Comparison of ENCODE assay signal across 10 mouse cellular contexts in genomic region chr7:49910361-49910760, GRCm38 (mm10). TPM values are rescaled to one million over a fixed set of nuclear protein-coding genes. Genes with fewer than 3 reads are reported as not detected.
DNase-seq lines count a peak whose midpoint lies in the region; ATAC-seq lines count a peak whose summit lies in the region.
"Had no signal": no experiment of that assay in that cellular context is flagged by ENCODE, and none has a peak within 500 bp of the region (broad histone marks: within the 10 kb centered on the region; RNA-seq: fewer than 3 reads in every experiment).

No protein-coding gene starts in this region.

- H3K27ac ChIP-seq in forebrain, embryonic 10.5 days: no peak overlapping the region
- H3K27ac ChIP-seq in forebrain, embryonic 12.5 days: no peak overlapping the region
- H3K27ac ChIP-seq: embryonic facial prominence, embryonic 13.5 days had no signal

- no peak overlapping the region for H3K4me3 ChIP-seq in forebrain, embryonic 10.5 days
- H3K4me3 ChIP-seq in forebrain, embryonic 12.5 days (replicated peaks): no peak overlapping the region
- H3K4me3 ChIP-seq: embryonic facial prominence, embryonic 13.5 days had no signal

- intact Hi-C loops in left cerebral cortex, postnatal 10 days (cut with DNase I): loop anchor here (5.0 kb wide), 2 partner anchors 273 to 1717 kb away; partner anchors contain the start of gene Dbx1

- H3K9me3 ChIP-seq in forebrain, embryonic 10.5 days: no peaks in the 10 kb centered on the region
- no peaks in the 10 kb centered on the region for H3K9me3 ChIP-seq in forebrain, embryonic 12.5 days
- H3K9me3 ChIP-seq: embryonic facial prominence, embryonic 13.5 days had no signal

- H3K4me2 ChIP-seq in forebrain, embryonic 12.5 days: no peak overlapping the region
- H3K4me2 ChIP-seq: embryonic facial prominence, embryonic 13.5 days had no signal

- H3K4me1 ChIP-seq in forebrain, embryonic 10.5 days: peaks cover 26% of the 10 kb centered on the region
- H3K4me1 ChIP-seq in forebrain, embryonic 12.5 days: peaks cover 29% of the 10 kb centered on the region

- WGBS in forebrain, embryonic 10.5 days: under 1% methylated on average over 16 of the region's 16 CpGs
- under 1% methylated on average over 16 of the region's 16 CpGs for WGBS in forebrain, embryonic 12.5 days

- H3K9ac ChIP-seq in forebrain, embryonic 12.5 days: no peak overlapping the region
- H3K9ac ChIP-seq: embryonic facial prominence, embryonic 13.5 days had no signal

- no peaks in the 10 kb centered on the region for H3K36me3 ChIP-seq in forebrain, embryonic 10.5 days (replicated peaks)
- H3K36me3 ChIP-seq in forebrain, embryonic 12.5 days (replicated peaks): no peaks in the 10 kb centered on the region
- H3K36me3 ChIP-seq: embryonic facial prominence, embryonic 13.5 days had no signal

- H3K27me3 ChIP-seq in forebrain, embryonic 10.5 days (ENCODE audit: poor library complexity, severe bottlenecking): peaks cover 100% of the 10 kb centered on the region
- H3K27me3 ChIP-seq in forebrain, embryonic 12.5 days: peaks cover 98% of the 10 kb centered on the region

- peak; percentile 57 for DNase-seq in forebrain, embryonic 10.5 days (ENCODE audit: extremely low spot score, low spot score)
- DNase-seq in thymus, postnatal 0 days (ENCODE audit: low spot score): peak; percentile 14
- DNase-seq in thymus, postnatal 4 days: no peak
- peak; percentile 57 for DNase-seq in kidney, postnatal 10 days
- DNase-seq in yolk sac, embryonic 10.5 days (ENCODE audit: low spot score): peak; percentile 37
- no peak for DNase-seq in left cerebral cortex, postnatal 10 days (ENCODE audit: extremely low spot score in 1 of 2, low spot score in 2 of 2)
- DNase-seq in thymus, postnatal 25 days: no peak

- no peak for ATAC-seq in forebrain, embryonic 12.5 days (ENCODE audit: low FRiP score)

RNA-seq across cellular contexts. Expression of gene Slc6a5, which starts 0.4 kb away (rescaled TPM):
- polyA plus RNA-seq in forebrain, embryonic 10.5 days (2016; fragmentation: Nextera tagmentation; extraction: Ambion mirVana): not detected in 2 replicates
- not detected in 2 replicates for polyA plus RNA-seq in forebrain, embryonic 12.5 days (2016; fragmentation: Nextera tagmentation; extraction: Ambion mirVana)
- not detected in 2 replicates for polyA plus RNA-seq in thymus, postnatal 0 days (2015; fragmentation: Nextera tagmentation; extraction: Ambion mirVana)
- total RNA-seq in left cerebral cortex, postnatal 10 days (2021): under 1 TPM; 0.10 to 0.17 TPM
- polyA plus RNA-seq: large intestine, adult 2 months had no signal

Comparison
In these comparisons a context has a peak if more than half of its experiments do, and no peak if none do; other contexts are left out.
1. DNase-seq: peak in forebrain, embryonic 10.5 days (single experiment), thymus, postnatal 0 days (single experiment), kidney, postnatal 10 days (single experiment) and yolk sac, embryonic 10.5 days (single experiment); none in thymus, postnatal 4 days (single experiment), left cerebral cortex, postnatal 10 days (0 of 2) and thymus, postnatal 25 days (single experiment).